Mouse (Mus musculus): ENCODE measurements around the gene Saal1. TPM values are rescaled to one million over a fixed set of nuclear protein-coding genes. Genes with fewer than 3 reads are reported as not detected.

The Saal1 gene
- polyA plus RNA-seq (2012; rRNA removed) = 4.3 and 4.6 TPM in 2 replicates

GRCm38 (mm10) chr7:46710390-46710844 is at the start of gene Saal1:
Gene Saal1 (minus strand): TSS chr7:46710680.

GRCm38 (mm10) chr7:46751490-46751889 is 41.0 kb upstream of the Saal1 start, which contains the start of gene Saa2:
Gene Saa2 (plus strand): TSS chr7:46751790.

DNA sequence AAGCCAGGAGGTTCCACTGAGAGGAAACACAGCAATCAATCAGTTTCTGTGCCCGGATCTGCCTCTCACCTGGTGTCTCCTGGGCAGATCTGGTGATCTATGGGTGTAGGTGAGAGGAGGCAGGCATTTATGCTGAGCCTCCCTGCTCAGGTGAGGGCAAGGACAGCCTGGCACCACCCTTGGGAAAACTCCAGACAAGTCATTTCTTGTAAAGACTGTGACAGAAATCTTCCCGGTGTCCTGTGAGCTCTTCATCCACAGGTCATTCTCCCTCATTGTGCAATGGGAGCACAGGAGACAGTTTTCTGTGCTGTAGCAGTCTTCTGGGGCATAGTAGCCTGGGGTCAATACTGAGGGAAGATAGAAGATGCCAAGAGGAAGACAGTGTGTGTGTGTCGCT is 32.4 kb upstream of the Saal1 start, which contains the start of gene Saa1:
Gene Saa1, minus strand, starts transcription at position 101 of the 400 bp plus-strand sequence.

GRCm38 (mm10) chr7:46732458-46732857 is 22.0 kb upstream of the Saal1 start, which contains the start of gene Saa4:
Gene Saa4 (minus strand): TSS chr7:46732603.

GRCm38 (mm10) chr7:46715600-46715999 is 5.1 kb upstream of the Saal1 start, which contains the start of gene Saa3:
Gene Saa3 (minus strand): TSS chr7:46715700.

GRCm38 (mm10) chr7:46672160-46672672 is 38.3 kb downstream of the Saal1 start, which contains the start of gene Tph1:
Gene Tph1 (minus strand): TSS chr7:46672537.

DNA sequence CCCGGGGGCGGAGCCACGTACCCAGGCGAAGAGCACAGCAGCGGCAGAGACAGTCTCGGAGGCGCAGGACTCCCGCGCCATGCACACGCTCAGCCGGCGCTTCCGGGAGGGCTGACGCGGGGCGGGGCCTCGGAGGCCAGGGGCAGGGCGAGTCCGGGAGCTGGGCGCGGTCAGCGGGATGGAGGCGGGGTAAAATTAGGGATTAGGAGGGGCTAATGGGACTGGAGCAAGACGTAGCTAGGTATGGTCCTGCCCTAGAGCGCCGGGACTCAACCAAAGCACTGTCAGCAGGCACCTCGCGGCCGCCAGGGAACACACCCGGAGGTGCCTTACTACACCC is 70.8 kb downstream of the Saal1 start, which contains the start of gene Sergef:
Gene Sergef, minus strand, starts transcription at position 116 of the 340 bp plus-strand sequence.

Other genes starting within 250 kb of the Saal1 start
- gene Sergef, start 70.9 kb downstream of the Saal1 start, polyA plus RNA-seq (2012; rRNA removed) = 2.5 and 2.8 TPM in 2 replicates
- 0.01 and 0.02 TPM in 2 replicates for gene Tph1, start 38.1 kb downstream of the Saal1 start, polyA plus RNA-seq (2012; rRNA removed)
- gene Saa3, start 5.0 kb upstream of the Saal1 start, polyA plus RNA-seq (2012; rRNA removed) = 24.4 and 34.1 TPM in 2 replicates
- gene Saa4, start 21.9 kb upstream of the Saal1 start, polyA plus RNA-seq (2012; rRNA removed) = 14.8 and 19.6 TPM in 2 replicates
- gene Saa1, start 32.3 kb upstream of the Saal1 start, polyA plus RNA-seq (2012; rRNA removed) = 0.08 TPM in 1 of 2 replicates, not detected in the other
- gene Saa2, start 41.1 kb upstream of the Saal1 start, polyA plus RNA-seq (2012; rRNA removed) = not detected in 2 replicates
- gene Hps5, start 85.4 kb upstream of the Saal1 start, polyA plus RNA-seq (2012; rRNA removed) = 6.6 and 7.7 TPM in 2 replicates
- gene Gtf2h1, start 85.4 kb upstream of the Saal1 start, polyA plus RNA-seq (2012; rRNA removed) = 10.5 and 10.9 TPM in 2 replicates
- 1,205 and 1,366 TPM in 2 replicates for gene Ldha, start 130.8 kb upstream of the Saal1 start, polyA plus RNA-seq (2012; rRNA removed)
- gene Ldhc, start 150.5 kb upstream of the Saal1 start, polyA plus RNA-seq (2012; rRNA removed) = 0.14 and 0.27 TPM in 2 replicates
- gene Tsg101, start 209.3 kb upstream of the Saal1 start, polyA plus RNA-seq (2012; rRNA removed) = 19.0 and 20.1 TPM in 2 replicates
- 3.6 and 4.1 TPM in 2 replicates for gene Uevld, start 247.8 kb upstream of the Saal1 start, polyA plus RNA-seq (2012; rRNA removed)